Comparison of ENCODE assay signal across 14 mouse cellular contexts in the genomic region with DNA sequence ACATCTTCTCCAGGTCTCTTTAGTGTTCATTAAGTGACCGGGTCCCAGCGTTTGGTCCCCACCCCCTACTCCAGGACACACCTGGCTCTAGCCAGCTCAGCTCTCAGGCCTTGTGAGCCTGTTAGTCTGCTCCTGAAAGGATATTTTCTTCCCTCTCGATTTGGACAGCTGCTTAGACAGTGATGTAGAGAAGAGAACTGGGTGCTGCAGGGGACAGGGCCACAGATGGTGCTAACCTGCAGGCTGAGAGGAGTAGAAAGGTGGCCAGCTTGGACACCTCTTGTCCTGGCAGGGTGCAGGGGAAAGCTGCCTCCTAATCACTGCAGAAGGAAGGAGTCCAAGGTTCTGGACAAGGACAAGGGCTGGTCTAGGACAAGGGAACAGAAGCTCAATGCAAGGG. TPM values are rescaled to one million over a fixed set of nuclear protein-coding genes. Genes with fewer than 3 reads are reported as not detected.
DNase-seq lines count a peak whose midpoint lies in the region; ATAC-seq and TF ChIP-seq lines count a peak whose summit lies in the region.
"Had no signal": no experiment of that assay in that cellular context is flagged by ENCODE, and none has a peak within 500 bp of the region (broad histone marks: within the 10 kb centered on the region; RNA-seq: fewer than 3 reads in every experiment).

No protein-coding gene starts in this region.

- TF ChIP-seq CTCF in liver, postnatal 0 days (IDR thresholded peaks at IDR 0.05; ENCODE audit: low read depth), result no peak

- WGBS in heart, embryonic 10.5 days, result 74% methylated on average over 3 of the region's 3 CpGs
- 72% methylated on average over 3 of the region's 3 CpGs for WGBS in liver, embryonic 13.5 days (ENCODE audit: insufficient replicate concordance)
- WGBS in liver, postnatal 0 days (ENCODE audit: insufficient replicate concordance), result 75% methylated on average over 3 of the region's 3 CpGs
- 62% methylated on average over 3 of the region's 3 CpGs for WGBS in limb, embryonic 15.5 days

- peak; percentile 6 for DNase-seq in adrenal gland, postnatal 14 days
- no peak for DNase-seq in adrenal gland, postnatal 4 days (ENCODE audit: low spot score in 2 of 2)
- peak; percentile 65 for DNase-seq in heart, embryonic 10.5 days (ENCODE audit: low spot score)
- no peak for DNase-seq in heart, adult 8-10 months (ENCODE audit: low spot score)
- DNase-seq in liver, embryonic 13.5 days, result no peak
- DNase-seq in liver, postnatal 0 days, result no peak
- DNase-seq in layer of hippocampus, adult 11-12 months (ENCODE audit: low spot score), result no peak
- DNase-seq: kidney, adult 9 months had no signal

- no peaks in the 10 kb centered on the region for H3K27me3 ChIP-seq in heart, embryonic 10.5 days (ENCODE audit: insufficient read depth, poor library complexity, severe bottlenecking)
- H3K27me3 ChIP-seq in liver, embryonic 13.5 days, result no peaks in the 10 kb centered on the region
- H3K27me3 ChIP-seq in liver, postnatal 0 days (ENCODE audit: insufficient read depth, low read length), result no peaks in the 10 kb centered on the region
- H3K27me3 ChIP-seq in limb, embryonic 15.5 days, result no peaks in the 10 kb centered on the region
- H3K27me3 ChIP-seq: megakaryocyte, embryonic 14.5 days had no signal

- no peak for TF ChIP-seq EP300 in liver, postnatal 0 days (IDR thresholded peaks at IDR 0.05; ENCODE audit: low read depth)

- H3K36me3 ChIP-seq in heart, embryonic 10.5 days, result no peaks in the 10 kb centered on the region; the same call in 1 of the 2 replicates
- H3K36me3 ChIP-seq in liver, embryonic 13.5 days, result peaks cover 40% of the 10 kb centered on the region
- peaks cover 9% of the 10 kb centered on the region for H3K36me3 ChIP-seq in liver, postnatal 0 days (replicated peaks; ENCODE audit: insufficient read depth, low read length)
- no peaks in the 10 kb centered on the region for H3K36me3 ChIP-seq in limb, embryonic 15.5 days

- H3K9me3 ChIP-seq in heart, embryonic 10.5 days, result no peaks in the 10 kb centered on the region
- no peaks in the 10 kb centered on the region for H3K9me3 ChIP-seq in liver, embryonic 13.5 days (replicated peaks)
- H3K9me3 ChIP-seq in liver, postnatal 0 days (ENCODE audit: low read length), result no peaks in the 10 kb centered on the region
- H3K9me3 ChIP-seq in limb, embryonic 15.5 days, result no peaks in the 10 kb centered on the region
- H3K9me3 ChIP-seq: G1E; megakaryocyte, embryonic 14.5 days had no signal

- H3K4me3 ChIP-seq in heart, embryonic 10.5 days, result no peak overlapping the region
- H3K4me3 ChIP-seq in liver, embryonic 13.5 days (replicated peaks), result no peak overlapping the region
- H3K4me3 ChIP-seq in liver, postnatal 0 days (ENCODE audit: low read depth, low read length), result no peak overlapping the region
- H3K4me3 ChIP-seq in limb, embryonic 15.5 days, result no peak overlapping the region
- H3K4me3 ChIP-seq: erythroblast, embryonic 14.5 days; megakaryocyte, embryonic 14.5 days had no signal

- H3K9ac ChIP-seq in liver, embryonic 13.5 days, result peak overlapping the region; percentile 53; the same call in 1 of the 2 replicates
- H3K9ac ChIP-seq in liver, postnatal 0 days (replicated peaks), result no peak overlapping the region
- no peak overlapping the region for H3K9ac ChIP-seq in limb, embryonic 15.5 days
- H3K9ac ChIP-seq: hindbrain, embryonic 14.5 days had no signal

- peaks cover 57% of the 10 kb centered on the region for H3K4me1 ChIP-seq in heart, embryonic 10.5 days
- H3K4me1 ChIP-seq in liver, embryonic 13.5 days (replicated peaks), result peaks cover 96% of the 10 kb centered on the region
- peaks cover 65% of the 10 kb centered on the region for H3K4me1 ChIP-seq in liver, postnatal 0 days (ENCODE audit: insufficient read depth)
- peaks cover 59% of the 10 kb centered on the region for H3K4me1 ChIP-seq in limb, embryonic 15.5 days

- H3K4me2 ChIP-seq in liver, embryonic 13.5 days, result no peak overlapping the region
- H3K4me2 ChIP-seq in liver, postnatal 0 days (ENCODE audit: low read depth, low read length), result no peak overlapping the region
- no peak overlapping the region for H3K4me2 ChIP-seq in limb, embryonic 15.5 days
- H3K4me2 ChIP-seq: hindbrain, embryonic 14.5 days had no signal

- no peak for ATAC-seq in liver, embryonic 13.5 days (ENCODE audit: low read depth)
- no peak for ATAC-seq in liver, postnatal 0 days
- no peak for ATAC-seq in limb, embryonic 15.5 days (ENCODE audit: insufficient number of reproducible peaks, low FRiP score, low TSS enrichment, low read depth)
- ATAC-seq: CD4-positive, CD25-positive, alpha-beta regulatory T cell, adult 4 months had no signal

- no peak overlapping the region for H3K27ac ChIP-seq in heart, embryonic 10.5 days
- peak overlapping the region; percentile 83 for H3K27ac ChIP-seq in liver, embryonic 13.5 days
- no peak overlapping the region; the same call in 1 of the 2 replicates for H3K27ac ChIP-seq in liver, postnatal 0 days (ENCODE audit: low read depth)
- peak overlapping the region; percentile 80; the same call in 1 of the 2 replicates for H3K27ac ChIP-seq in limb, embryonic 15.5 days
- H3K27ac ChIP-seq: hindbrain, embryonic 14.5 days had no signal

RNA-seq across cellular contexts. Expression of gene St3gal4, which starts 11.0 kb away (rescaled TPM):
- total RNA-seq in adrenal gland, postnatal 14 days (2021), result 32.7 and 36.9 TPM in 2 replicates
- total RNA-seq in adrenal gland, postnatal 4 days (2021), result 10 to 100 TPM; 31.1 to 38.5 TPM
- polyA plus RNA-seq in heart, embryonic 10.5 days (2016; fragmentation: Nextera tagmentation; extraction: Ambion mirVana), result 16.0 and 18.4 TPM in 2 replicates
- 10 to 100 TPM; 25.1 to 30.4 (median 28.3) TPM for total RNA-seq in heart, adult 8-10 months (2022)
- 24.1 and 26.1 TPM in 2 replicates for polyA plus RNA-seq in liver, embryonic 13.5 days (2015; fragmentation: Nextera tagmentation; extraction: Ambion mirVana)
- polyA plus RNA-seq in liver, postnatal 0 days (2015; fragmentation: Nextera tagmentation; extraction: Ambion mirVana), result 23.6 and 26.5 TPM in 2 replicates
- 39.2 and 39.4 TPM in 2 replicates for polyA plus RNA-seq in limb, embryonic 15.5 days (2015; fragmentation: Nextera tagmentation; extraction: Ambion mirVana)

Comparison
In these comparisons a context has a peak if more than half of its experiments do, and no peak if none do; other contexts are left out.
1. DNase-seq: peak in adrenal gland, postnatal 14 days (single experiment) and heart, embryonic 10.5 days (single experiment); none in adrenal gland, postnatal 4 days (0 of 2), heart, adult 8-10 months (single experiment), liver, embryonic 13.5 days (single experiment), liver, postnatal 0 days (single experiment) and layer of hippocampus, adult 11-12 months (single experiment).
2. H3K27ac ChIP-seq: peak in liver, embryonic 13.5 days (single experiment) and limb, embryonic 15.5 days (single experiment); none in heart, embryonic 10.5 days (single experiment) and liver, postnatal 0 days (single experiment).